Mouse (Mus musculus): ENCODE results near the gene Gm8947. TPM values are rescaled to one million over a fixed set of nuclear protein-coding genes. Genes with fewer than 3 reads are reported as not detected.
"Not testable (repeated sequence)": the region's sequence is repeated elsewhere in the genome, so short reads cannot be mapped to it uniquely, and the experiment has no call there.

The Gm8947 gene
- total RNA-seq (2021): not detected
- long read RNA-seq, experiment 1: 0 reads
- long read RNA-seq, experiment 2: 0 reads

GRCm38 (mm10) chr1:151192075-151192474 lies at the start of gene Gm8947:
TSS of gene Gm8947 (plus strand) at chr1:151192376.
- DNase-seq (ENCODE audit: low spot score in 2 of 2): not testable (repeated sequence)

GRCm38 (mm10) chr1:151144471-151145146 lies 47.6 kb upstream of the Gm8947 start:
- DNase-seq (ENCODE audit: low spot score in 2 of 2): no peak

GRCm38 (mm10) chr1:151147801-151148200 lies 44.4 kb upstream of the Gm8947 start:
- DNase-seq (ENCODE audit: low spot score in 2 of 2): no peak

DNA sequence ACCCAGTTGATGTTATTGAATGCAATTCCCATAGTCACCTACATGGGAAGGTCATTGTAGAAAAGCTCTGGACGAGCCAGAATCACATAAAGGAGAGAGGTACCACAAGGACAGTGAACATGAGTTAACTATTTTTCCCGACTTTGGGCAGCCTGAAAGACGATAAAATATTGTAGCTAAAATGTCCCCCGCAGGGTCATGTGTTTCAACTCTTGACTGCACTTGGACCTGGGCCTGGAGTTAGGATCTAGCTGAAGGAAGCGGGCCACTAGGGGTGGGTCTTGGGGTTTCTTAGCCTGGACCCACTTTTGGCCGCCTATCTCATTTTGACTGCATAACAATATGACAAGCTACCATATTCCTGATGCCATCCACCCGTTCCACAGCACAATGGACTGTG lies 42.0 kb upstream of the Gm8947 start:
- no peak for DNase-seq (ENCODE audit: low spot score in 2 of 2)

DNA sequence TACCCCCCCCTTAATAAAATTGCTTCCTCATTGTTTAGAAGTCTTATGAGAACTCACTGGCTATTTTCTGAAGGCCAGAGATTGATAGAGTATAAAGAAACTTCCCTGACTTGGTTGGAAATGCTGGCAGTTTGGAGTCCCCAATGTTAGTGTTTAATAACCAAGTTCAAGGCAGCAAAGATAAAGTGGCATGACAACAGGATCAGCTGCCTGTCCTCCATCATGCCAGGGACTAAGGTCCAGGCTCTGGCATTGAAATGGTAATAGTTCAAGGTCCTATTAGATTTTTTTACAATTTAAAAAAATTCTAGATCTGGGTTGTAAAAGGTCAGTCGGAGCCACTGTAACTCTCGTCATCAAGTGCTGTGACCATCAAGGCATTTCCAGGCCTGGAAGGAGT lies 41.1 kb upstream of the Gm8947 start:
- no peak for DNase-seq (ENCODE audit: low spot score in 2 of 2)

- no peak for DNase-seq (ENCODE audit: low spot score in 2 of 2)
These were observed 39.0 kb upstream of the Gm8947 start for GRCm38 (mm10) chr1:151153056-151153652.

GRCm38 (mm10) chr1:151154131-151154530 lies 38.0 kb upstream of the Gm8947 start:
- not testable (repeated sequence) for DNase-seq (ENCODE audit: low spot score in 2 of 2)

GRCm38 (mm10) chr1:151156129-151156528 lies 36.0 kb upstream of the Gm8947 start:
- no peak for DNase-seq (ENCODE audit: low spot score in 2 of 2)

DNA sequence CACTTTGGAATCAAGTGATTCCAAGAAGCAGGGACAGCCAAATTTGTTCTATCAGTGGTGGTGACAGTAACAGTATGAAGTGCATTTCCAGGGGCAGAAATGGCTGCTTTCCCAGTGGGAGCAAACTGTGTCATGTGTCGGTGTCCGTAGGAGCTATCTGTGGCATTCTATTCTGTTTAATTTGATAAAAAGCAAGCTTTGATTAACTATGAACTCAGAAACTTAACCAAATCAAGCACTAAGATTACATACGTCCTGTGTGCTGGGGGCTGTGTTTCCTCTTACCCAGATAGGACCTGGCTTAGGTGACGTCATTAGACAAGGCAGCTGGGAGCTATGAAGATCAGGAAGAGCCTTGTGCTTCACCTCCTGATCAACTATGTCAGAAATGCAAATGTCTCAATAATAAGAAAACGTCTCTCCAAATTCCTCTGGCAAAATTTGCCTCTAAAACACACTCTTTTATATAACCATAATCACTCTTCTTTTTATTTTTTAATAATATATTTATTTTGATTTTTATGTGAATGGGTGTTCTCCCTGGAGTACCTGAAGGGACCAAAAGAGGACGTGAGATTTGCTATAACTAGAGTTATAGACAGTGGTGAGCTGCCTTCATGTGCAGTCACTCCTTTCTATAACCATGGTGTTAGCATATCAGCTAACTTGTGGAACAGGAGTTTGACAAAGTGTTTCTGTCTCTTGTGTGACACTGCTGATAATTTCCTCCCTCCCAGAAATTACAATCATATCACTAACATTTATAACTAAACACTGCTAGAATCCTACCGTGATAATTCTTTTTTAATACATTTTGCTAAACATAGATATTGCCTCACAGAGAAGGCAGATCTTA lies 35.2 kb upstream of the Gm8947 start:
- DNase-seq (ENCODE audit: low spot score in 2 of 2): no peak

GRCm38 (mm10) chr1:151157963-151158856 lies 34.0 kb upstream of the Gm8947 start:
- DNase-seq (ENCODE audit: low spot score in 2 of 2): no peak

GRCm38 (mm10) chr1:151158857-151159510 lies 33.2 kb upstream of the Gm8947 start:
- DNase-seq (ENCODE audit: low spot score in 2 of 2): no peak

- no peak for DNase-seq (ENCODE audit: low spot score in 2 of 2)
These were observed 26.1 kb upstream of the Gm8947 start for GRCm38 (mm10) chr1:151166031-151166430.

- DNase-seq (ENCODE audit: low spot score in 2 of 2): no peak
These were observed 24.7 kb upstream of the Gm8947 start for GRCm38 (mm10) chr1:151167297-151168047.

DNA sequence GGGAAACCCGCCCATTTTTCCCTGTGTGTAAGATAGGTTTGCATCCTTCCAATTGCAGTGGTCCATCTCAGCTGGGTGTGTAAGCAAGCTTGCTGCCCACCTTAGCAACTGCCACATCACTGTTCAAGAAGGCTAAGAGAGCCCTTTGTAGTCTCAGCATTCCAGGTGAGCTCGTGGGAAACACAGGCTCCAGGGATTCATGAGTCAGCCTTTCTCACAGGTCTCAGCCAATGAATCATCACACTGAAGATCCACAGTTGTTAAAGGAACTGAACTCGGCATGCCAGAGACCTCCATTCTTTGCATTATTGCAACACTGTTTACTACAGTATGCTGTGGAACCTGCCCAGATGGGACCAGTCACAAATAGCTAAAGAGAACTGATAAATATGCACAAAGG lies 23.5 kb upstream of the Gm8947 start:
- no peak for DNase-seq (ENCODE audit: low spot score in 2 of 2)

GRCm38 (mm10) chr1:151171572-151172461 lies 20.4 kb upstream of the Gm8947 start:
- DNase-seq (ENCODE audit: low spot score in 2 of 2): no peak

DNA sequence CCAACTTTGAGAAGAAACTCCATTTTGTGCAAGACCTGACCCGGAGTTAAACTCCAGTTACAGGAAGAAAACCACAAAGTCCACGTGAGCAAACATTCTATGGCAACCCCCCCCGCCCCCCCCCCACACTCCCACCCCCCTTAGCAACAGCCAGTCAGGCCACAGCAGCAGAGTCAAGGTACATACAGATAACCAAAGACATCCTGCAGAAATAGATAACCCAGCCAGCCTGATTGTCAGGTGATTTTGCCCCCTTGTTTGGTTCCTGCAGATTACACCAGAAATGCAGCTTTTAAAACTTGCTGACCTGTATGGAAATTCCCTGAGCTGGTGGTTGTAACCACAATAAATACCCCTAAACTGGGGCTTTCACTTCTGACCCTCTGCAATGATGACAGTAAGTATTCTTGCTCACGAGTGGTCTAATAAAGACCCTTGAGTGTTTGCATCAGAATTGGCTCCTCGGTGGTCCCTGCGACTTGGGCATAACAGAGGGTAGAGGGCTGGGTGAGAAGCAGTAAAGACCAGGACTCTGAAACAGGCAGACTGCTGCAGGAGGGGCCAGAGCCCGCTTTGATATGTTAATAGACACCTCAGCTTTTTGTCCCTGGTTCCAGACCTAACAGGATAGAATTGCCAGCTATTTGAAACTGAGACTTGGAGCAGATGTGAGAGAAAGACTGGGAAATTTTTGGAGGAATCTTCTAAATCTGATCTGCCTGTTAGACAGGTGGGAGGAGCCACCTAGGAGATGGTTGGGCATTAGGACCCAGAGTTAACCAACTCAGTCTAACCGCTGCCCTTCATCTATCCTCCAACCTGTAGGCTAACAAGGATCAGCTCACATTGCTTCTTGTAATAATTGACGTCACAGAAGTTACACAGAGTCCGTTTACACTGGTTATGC lies 14.9 kb upstream of the Gm8947 start:
- DNase-seq (ENCODE audit: low spot score in 2 of 2): no peak

DNA sequence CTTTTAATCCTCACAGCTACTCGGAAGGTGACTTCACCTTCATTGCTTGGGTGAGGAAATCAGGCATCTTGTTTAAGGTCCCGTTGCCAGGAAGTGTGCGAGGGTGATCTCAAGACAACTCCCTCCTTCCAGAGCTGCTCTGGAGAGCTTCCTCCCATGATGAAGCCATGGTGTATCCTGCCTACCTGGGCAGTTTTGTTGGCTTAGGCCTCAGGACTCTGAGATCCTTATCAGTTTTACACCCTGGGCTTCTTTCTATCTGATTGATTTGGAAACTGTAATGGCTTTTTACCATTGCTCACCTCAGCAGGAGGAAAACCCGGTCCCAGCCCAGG lies 14.3 kb upstream of the Gm8947 start:
- no peak for DNase-seq (ENCODE audit: low spot score in 2 of 2)

All from left cerebral cortex, adult 18-20 months (tissue).